Mouse (Mus musculus) frontal cortex, postnatal 25 days (tissue): ENCODE measurements around the gene Dtnb.

Experiments
- DNase-seq, 2 experiments: peaks; one replicate each; pipeline ENCODE4 v3.0.0; 2022; ENCODE audit warnings: low spot score in 2 of 2

Dtnb gene

GRCm38 (mm10) chr12:3732623-3733265 lies 160.6 kb downstream of the Dtnb start:
- peak in 1 of 2 experiments; percentile 11 for DNase-seq

GRCm38 (mm10) chr12:3733328-3733727 lies 161.1 kb downstream of the Dtnb start:
- no peak for DNase-seq

DNA sequence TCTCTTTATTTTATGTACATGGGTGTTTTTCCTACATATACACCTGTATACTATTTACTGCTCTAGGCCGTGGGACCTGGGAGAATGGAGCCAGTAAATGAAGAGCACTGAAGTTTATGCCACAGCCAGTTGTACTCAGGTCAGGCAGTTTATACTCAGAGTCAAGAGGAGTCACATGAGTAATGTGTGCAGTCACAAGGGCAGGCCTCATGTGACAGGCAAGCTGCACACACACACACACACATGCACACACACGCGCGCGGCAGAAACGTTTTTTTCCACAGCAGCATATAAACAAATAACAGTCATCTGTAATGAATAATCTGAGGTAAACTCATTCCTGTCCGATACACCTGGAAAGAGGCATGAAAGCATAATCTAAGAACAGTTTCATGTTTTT lies 164.8 kb downstream of the Dtnb start:
- DNase-seq: no peak

DNA sequence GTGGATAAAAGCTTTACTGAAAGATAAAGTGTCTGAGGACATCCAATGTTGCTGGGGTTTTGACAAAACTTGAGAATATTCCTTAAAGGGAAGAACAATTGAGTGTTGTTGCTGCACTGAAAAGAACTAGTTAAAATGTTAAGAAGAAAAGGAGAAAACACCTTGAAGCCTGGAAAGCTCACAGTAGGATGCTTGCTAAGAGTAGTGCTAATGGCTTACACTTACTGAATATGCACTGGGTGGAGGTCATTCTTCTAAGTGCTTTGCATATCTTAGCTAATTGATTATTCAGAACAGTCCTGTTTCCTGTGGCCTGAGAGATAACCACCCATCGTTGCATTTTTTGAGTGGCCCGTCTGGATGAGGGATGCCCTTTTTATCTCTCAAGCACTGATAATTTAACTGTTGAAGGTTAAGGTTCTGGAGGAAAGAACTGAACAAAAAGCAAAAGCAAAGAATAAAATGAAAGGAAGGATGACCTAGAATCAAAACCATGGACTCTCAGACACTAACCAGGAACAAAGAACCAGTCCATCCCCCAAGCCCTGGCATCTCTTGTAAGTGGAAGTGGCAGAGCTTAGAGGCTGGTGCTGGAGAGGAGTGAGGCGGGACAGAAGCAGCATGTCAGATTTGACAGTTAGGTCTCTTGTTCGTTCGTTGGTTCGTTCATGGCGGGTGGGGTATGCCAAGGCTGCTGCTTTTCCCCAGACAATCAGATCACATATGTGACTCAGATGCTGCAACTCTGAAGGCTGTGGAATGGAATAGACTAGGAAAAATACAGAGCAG lies 166.8 kb downstream of the Dtnb start:
- DNase-seq: no peak

DNA sequence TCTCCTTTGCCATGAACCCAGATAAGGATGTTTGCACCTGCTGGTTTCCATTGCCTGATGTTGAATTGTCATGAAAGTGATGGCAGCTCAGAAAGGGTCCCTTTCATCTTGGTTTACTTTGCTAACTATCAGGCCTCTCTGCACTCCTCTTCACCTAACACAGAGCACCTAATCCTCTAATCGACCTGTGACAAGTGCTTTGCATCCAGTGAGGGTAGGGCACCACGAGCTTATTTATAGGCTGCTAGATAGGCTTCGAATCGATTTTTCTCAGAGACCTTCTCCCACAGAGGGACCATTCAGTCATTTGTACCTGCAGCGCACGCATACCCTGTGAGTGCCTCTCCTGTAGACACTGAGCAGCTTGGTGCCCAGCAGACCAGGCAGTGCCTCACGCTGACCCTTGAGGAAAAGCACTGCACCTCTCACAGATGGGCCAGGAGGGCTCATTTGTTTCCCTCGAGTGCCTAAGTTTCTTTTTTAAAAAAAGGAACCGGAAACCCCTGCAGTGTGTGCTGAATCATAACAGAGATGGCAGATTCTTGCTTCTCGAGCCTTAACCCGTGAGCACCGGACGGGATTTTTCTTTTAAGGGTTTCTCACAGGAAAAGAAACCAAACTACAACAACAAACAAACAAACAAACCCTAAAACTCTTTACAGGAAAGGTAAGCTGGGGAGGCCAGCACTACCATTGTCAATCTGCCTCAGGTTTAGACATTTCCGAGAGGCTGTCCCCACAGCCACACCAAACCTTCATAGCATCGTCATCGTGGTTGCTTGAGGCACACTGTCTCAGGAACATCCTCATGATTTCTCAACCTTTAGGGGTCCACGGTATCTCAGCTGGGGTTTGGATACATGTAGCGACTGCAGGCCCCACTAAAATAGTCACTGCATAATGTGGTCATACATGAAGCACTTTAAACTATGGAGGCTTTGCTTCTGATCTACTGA lies 167.8 kb downstream of the Dtnb start:
- DNase-seq: no peak

DNA sequence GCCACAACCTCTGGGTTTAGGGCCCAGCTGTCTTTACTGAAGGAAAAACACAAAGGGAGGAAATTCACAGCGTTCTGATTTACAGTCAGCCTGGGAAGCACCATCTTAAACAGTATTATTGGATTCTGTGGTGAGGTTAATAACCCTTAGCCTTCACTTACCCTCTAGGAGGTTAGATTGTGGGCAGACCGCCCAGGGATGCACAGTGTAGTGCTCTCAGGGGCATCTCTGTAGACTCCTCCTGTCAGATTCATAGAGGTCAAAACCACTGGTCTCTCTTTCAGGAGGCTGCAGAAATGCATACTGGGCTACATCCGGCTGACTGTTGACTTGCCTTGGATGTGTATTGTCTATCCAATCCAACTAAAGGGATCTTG lies 168.5 kb downstream of the Dtnb start:
- DNase-seq: no peak

DNA sequence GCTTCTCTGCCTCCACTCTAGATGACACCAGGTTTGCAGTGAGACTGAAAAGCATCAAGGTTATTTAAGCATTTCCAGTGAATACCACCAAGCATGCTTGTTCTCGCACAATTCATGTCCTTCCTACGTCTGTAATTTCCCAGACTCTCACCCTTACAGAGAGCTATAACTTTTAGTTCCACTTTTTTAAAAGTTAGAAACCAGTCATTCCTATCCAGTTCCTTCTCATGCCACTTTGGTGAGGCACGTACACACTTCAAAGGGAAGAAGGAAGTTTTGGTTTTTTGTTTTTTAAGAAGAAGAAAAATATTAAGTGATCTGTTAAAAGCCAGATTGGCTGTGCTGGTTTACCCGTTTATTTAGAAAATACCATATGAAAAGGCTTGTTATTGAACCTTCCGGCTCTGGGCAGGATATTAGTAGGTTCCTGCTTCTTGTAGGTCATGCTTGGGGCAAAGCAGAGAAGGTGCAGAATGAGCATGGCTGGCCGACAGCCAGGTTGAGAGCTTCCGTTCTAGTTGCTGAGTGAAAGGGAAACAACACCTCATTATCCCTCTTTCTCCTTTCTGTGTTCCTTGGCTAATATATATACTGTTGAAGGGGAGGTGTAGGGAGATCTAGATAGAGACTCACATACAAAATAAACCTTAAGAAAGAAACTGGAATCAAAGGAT lies 173.4 kb downstream of the Dtnb start:
- no peak for DNase-seq

GRCm38 (mm10) chr12:3746369-3746768 lies 174.2 kb downstream of the Dtnb start:
- no peak for DNase-seq

GRCm38 (mm10) chr12:3747583-3747982 lies 175.4 kb downstream of the Dtnb start:
- DNase-seq: no peak

DNA sequence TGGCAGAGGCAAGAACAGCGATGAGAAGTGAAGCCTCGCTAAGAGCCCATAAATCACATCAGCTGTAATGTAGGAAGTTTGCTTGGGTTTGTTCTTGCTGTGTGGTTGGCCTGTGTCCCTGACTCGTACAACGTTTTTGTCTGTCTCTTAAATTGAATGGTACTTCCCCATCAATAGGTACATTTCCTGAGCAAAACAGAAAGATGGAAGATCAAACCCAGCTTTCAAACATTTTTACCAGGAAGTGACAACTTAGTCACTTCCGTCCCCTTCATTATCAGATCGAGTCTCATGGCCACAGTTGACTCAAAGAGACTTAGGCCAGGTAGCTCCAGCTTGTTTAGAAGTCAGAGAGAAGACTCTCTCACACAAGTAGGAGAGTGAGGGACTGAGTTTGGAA lies 183.3 kb downstream of the Dtnb start:
- no peak for DNase-seq

GRCm38 (mm10) chr12:3756216-3756615 lies 184.0 kb downstream of the Dtnb start:
- no peak for DNase-seq

DNA sequence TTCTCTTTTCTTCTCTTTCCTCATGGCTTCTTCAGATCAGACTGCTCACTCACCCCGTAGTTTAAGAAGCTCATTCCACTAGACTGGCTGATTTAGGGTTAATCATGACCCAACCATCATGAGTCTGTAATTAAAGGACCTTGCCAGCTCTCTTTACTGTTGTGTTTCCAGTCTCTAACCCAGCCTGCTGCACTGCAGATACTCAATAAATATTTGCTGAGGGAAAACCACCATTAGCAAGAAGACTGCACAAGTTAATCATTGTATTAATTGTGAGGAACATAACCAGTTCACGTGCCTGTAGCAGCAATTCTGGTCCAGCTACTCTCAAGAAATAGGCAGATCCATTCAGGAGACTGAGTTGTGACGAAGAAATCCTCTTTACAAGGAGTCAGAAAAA lies 185.9 kb downstream of the Dtnb start:
- DNase-seq: no peak

DNA sequence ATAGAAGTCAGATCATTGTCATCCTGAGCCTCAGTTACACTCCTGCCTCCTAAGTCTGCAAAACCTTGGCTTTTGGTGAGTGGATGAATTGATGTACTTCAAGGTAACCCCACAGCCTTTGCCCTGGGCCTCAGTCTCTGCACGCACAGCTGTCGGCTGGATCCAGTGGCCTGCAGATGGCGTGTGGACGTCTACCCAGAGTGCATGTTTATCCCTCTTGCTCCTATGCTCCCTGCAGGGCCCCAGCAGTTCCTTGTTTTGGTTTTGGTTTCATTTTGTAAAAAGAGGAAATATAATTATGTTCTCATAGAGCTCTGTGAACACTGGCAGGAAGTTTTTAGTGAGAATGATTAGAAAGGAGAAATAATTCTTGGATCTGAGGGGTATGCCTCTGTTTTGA lies 187.2 kb downstream of the Dtnb start:
- DNase-seq: no peak

- DNase-seq: no peak
These were observed 188.9 kb downstream of the Dtnb start for GRCm38 (mm10) chr12:3760876-3761590.

- DNase-seq: no peak
These were observed 189.6 kb downstream of the Dtnb start for GRCm38 (mm10) chr12:3761591-3762295.

DNA sequence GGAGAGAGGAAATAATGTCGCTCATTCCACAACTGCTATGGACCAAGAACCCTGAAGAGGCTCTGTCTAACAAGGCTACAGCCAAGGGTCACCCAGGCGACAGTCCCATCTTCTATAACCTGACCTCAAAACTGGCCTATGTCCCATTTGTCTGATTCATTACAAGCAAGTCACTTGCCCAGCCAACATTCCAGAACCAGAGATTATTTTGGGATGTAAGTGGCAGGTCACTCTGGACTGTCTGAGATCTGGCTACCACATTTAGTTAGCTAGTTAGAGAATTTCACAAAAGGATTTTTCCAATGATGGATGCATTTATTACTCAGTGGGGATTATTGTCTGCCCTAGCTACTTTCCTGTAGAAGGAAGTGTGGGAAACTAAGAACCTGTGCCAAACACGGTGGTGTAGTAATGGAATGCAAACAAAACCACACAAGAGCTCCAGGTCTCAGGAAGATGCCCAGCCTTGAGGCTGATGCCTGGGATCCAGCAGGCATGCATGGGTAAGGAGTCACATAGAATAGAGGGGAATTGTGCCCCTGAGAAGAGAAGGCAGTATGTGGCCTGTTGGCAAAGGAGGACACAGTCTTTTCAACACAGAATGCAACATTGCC lies 192.1 kb downstream of the Dtnb start:
- no peak for DNase-seq

DNA sequence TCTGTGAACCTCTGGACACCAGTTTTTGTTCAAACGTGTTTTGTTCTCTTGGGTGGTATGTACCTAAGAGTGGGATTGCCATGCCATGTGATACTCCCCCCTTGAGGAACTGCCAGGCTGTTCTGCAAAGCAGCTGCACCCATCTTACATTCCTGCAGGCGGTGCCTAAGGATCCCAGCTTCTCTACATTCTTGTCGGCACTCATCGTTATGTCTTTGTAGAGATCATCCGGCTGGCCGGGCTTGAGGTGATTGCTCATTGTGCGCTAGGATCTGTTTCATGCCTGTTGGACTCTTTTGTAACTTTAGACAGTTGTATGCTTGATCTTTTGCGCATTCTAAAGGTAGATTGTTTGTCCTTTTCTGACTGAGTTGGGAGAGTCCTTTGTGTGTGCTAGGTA lies 195.2 kb downstream of the Dtnb start:
- DNase-seq: no peak

DNA sequence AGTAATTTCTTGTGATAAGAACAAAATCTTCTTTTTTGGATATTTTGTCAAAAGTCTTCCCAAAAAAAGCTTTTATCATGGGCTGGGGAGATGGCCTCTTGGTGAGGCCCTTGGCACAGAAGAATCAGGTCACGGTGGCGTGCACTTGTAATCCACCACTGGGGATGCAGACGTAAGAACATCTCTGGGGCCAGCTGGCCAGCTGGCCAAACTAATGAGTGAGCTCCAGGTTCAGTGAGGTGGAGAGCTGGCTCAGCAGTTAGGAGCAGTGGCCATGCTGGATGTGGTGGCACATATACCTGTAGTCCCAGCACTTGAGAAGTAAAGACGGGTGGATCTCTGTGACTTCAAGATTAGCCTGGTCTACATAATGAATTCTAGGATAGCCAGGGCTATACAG lies 196.2 kb downstream of the Dtnb start:
- no peak for DNase-seq

DNA sequence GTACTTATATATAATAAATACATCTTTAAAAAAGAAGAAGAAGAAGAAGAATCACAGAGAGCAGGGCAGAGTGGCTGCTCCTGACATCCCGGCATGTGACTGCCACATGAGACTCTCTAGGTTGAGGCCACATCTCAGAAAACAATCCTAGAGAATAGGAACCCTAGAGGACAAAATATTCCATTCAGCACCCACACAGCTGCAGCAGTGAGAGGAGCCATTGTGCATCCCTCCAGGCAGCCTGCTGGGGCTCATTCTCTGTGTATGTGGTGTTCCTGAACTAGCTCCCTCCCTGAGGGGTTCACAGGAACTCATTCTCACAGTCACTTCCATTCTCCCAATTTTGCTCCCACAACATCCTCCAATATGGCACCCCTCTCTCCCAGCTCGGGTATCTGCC lies 198.4 kb downstream of the Dtnb start:
- DNase-seq: no peak

GRCm38 (mm10) chr12:3771080-3771479 lies 198.9 kb downstream of the Dtnb start:
- no peak for DNase-seq
